Mouse (Mus musculus) midbrain, embryonic 14.5 days (tissue): ENCODE data around the gene Sept10. TPM values are rescaled to one million over a fixed set of nuclear protein-coding genes. Genes with fewer than 3 reads are reported as not detected.
"Not testable (repeated sequence)": the region's sequence is repeated elsewhere in the genome, so short reads cannot be mapped to it uniquely, and the experiment has no call there.

Experiments
- ATAC-seq: fragments of 200-750 bp; cut with Nextera tagmentation; 2 replicates; pipeline ENCODE4 v1.8.0; 2017; ENCODE audit warnings: moderate number of reproducible peaks, moderate library complexity; ENCODE audit not compliant: low FRiP score, low TSS enrichment
- DNase-seq: peaks from one replicate; pipeline ENCODE4 v3.0.0-alpha.2; 2015
- H3K27ac ChIP-seq: fragments of 300-500 bp; sonication (generic); replicated peaks from 2 replicates; pipeline ENCODE4 v1.5.1; 2014; ENCODE audit warnings: mild to moderate bottlenecking, low read depth, low read length, moderate library complexity
- H3K27me3 ChIP-seq: fragments of 300-500 bp; sonication (generic); 2 replicates; pipeline ENCODE4 v1.6.1; 2014; ENCODE audit warnings: low read length, control low read depth, mixed read lengths; ENCODE audit not compliant: control insufficient read depth, insufficient read depth
- H3K36me3 ChIP-seq: fragments of 300-500 bp; sonication (generic); 2 replicates; pipeline ENCODE4 v1.6.1; 2014; ENCODE audit warnings: low read length, control low read depth; ENCODE audit not compliant: control insufficient read depth, insufficient read depth
- H3K4me1 ChIP-seq: fragments of 300-500 bp; sonication (generic); 2 replicates; pipeline ENCODE4 v1.6.1; 2014; ENCODE audit warnings: mild to moderate bottlenecking, antibody characterized with exemption, low read length, control low read depth; ENCODE audit not compliant: control insufficient read depth, insufficient read depth
- H3K4me2 ChIP-seq: fragments of 300-500 bp; sonication (generic); 2 replicates; pipeline ENCODE4 v1.6.1; 2014; ENCODE audit warnings: mild to moderate bottlenecking, low read length, moderate library complexity
- H3K4me3 ChIP-seq: fragments of 300-500 bp; sonication (generic); replicated peaks from 2 replicates; pipeline ENCODE4 v1.5.1; 2014; ENCODE audit warnings: low read depth, low read length
- H3K9ac ChIP-seq: fragments of 300-500 bp; sonication (generic); replicated peaks from 2 replicates; pipeline ENCODE4 v1.6.1; 2014; ENCODE audit warnings: mild to moderate bottlenecking, low read length, moderate library complexity
- H3K9me3 ChIP-seq: fragments of 300-500 bp; sonication (generic); 2 replicates; pipeline ENCODE4 v1.6.1; 2016; ENCODE audit warnings: low read length, control low read depth, mixed read lengths; ENCODE audit not compliant: control insufficient read depth
- WGBS: fragments of 180-500 bp; shearing (Covaris S2); extraction: QIAGEN DNeasy Blood & Tissue Kit; methylation state at CpG from one replicate; pipeline ENCODE4 v1.1.7; 2014; 5-methylcytosine and 5-hydroxymethylcytosine counted together
- polyA plus RNA-seq: library from polyadenylated mRNA; unstranded; fragments of >200 nt; fragmentation: Nextera tagmentation; extraction: Ambion mirVana; gene quantifications from 2 replicates; pipeline ENCODE4 v1.2.1, GENCODE M21; 2014

Gene Sept10
- polyA plus RNA-seq, 1 experiment from 2014 or later: 18.4 TPM

DNA sequence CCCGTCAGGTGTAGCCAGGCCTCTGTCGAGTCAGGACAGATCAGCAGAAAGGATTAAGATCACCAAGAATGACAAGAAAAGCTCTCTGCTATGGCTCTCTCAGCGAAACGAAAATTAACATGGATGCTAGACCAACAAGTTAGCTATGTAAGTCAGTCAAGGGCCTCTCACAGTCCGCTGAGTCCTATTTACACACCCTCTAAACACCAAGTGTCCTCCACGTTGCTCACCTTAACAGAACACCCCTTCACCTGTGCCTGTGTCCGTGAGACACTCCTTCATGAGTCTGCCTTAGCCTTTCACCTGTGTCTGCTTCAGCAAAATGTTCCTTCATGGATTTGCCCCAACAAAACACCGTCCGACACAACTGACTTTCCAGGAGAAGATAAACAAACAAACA lies 108.3 kb downstream of the Sept10 start:
- no peak for ATAC-seq
- 88% methylated on average over 9 of the region's 9 CpGs for WGBS
- no peaks in the 10 kb centered on the region for H3K27me3 ChIP-seq

DNA sequence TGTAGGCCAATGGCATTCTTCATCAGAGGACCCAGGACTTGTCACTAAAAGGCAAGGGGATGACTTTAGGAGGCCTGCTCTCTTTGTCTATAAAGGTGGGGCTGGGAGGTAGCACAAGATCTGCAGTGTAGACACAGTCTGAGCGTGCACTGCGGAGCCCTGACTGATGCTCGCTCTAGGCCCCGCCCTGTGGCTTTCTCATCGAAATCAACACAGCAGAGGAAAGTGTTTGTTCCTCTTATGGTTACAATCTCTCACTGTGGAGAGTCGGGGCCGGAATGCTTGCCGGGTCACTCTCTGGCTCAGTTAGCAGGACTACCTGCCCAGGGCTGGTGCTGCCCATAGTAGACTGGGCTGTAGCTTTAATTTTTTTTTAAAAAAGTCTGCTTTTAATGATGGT lies 108.9 kb downstream of the Sept10 start:
- no peak for ATAC-seq
- 93% methylated on average over 8 of the region's 8 CpGs for WGBS

More for the DNA sequence above, 108.3 kb downstream of the Sept10 start:
- Histone ChIP-seq H3K36me3 (no peaks in the 10 kb centered on the region), H3K4me3 (no peak overlapping the region), H3K9ac (no peak overlapping the region), H3K4me2 (no peak overlapping the region), H3K9me3 (no peaks in the 10 kb centered on the region), H3K27ac (no peak overlapping the region), H3K4me1 (no peaks in the 10 kb centered on the region)
- no peak for DNase-seq

DNA sequence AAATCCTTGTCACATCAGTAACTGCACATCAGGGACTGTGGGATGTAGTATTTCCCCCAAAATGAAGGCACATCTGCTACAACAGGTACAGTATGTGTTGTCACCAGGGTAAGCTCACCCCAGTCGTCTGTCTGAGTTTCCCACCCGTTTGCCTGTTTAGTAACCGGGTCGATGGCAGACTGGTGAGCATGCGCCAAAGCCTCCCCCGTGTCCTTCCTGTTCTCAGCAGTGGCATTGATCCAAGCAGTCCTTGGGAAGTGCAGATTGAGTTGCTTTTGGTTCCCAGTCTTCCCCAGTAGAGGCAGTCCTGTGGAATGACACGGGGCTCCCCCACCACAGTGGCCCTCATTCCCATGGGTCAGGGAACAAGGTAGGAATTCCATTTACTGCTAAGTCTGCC lies 111.3 kb downstream of the Sept10 start:
- H3K4me2 ChIP-seq: no peak overlapping the region
- 95% methylated on average over 7 of the region's 7 CpGs for WGBS
- H3K36me3 ChIP-seq: no peaks in the 10 kb centered on the region
- H3K9ac ChIP-seq: no peak overlapping the region
- no peaks in the 10 kb centered on the region for H3K9me3 ChIP-seq
- H3K27me3 ChIP-seq: no peaks in the 10 kb centered on the region
- no peak overlapping the region for H3K27ac ChIP-seq
- ATAC-seq (no peak), DNase-seq (no peak)
- no peak overlapping the region for H3K4me3 ChIP-seq
- H3K4me1 ChIP-seq: no peaks in the 10 kb centered on the region

More for the DNA sequence above, 108.9 kb downstream of the Sept10 start:
- Histone ChIP-seq H3K27me3 (no peaks in the 10 kb centered on the region), H3K4me3 (no peak overlapping the region), H3K36me3 (no peaks in the 10 kb centered on the region), H3K9me3 (no peaks in the 10 kb centered on the region), H3K27ac (no peak overlapping the region), H3K9ac (no peak overlapping the region), H3K4me2 (no peak overlapping the region), H3K4me1 (no peaks in the 10 kb centered on the region)
- no peak for DNase-seq

DNA sequence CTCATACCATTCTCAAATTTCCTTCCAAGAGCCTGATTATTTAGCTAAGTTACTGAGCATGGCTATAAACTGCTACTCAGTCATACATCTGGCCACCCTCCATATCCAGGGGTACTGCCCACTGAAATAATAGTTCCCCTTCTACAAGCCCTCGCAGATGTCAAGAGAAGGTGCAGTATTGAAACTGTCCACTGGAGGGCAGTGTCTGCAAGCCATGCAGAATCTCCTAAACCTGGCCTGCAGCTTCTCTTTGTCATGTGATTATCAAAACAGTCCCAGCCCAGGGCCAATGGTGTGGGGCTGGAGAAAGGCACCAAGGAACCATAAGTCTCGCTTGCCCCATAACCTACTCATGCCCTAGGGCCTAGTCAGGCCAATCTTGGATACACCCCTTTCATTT lies 112.6 kb downstream of the Sept10 start:
- Histone ChIP-seq H3K4me1 (no peaks in the 10 kb centered on the region), H3K27me3 (no peaks in the 10 kb centered on the region), H3K4me2 (no peak overlapping the region), H3K9me3 (no peaks in the 10 kb centered on the region), H3K4me3 (no peak overlapping the region), H3K27ac (no peak overlapping the region), H3K9ac (no peak overlapping the region), H3K36me3 (no peaks in the 10 kb centered on the region)
- WGBS: 48% methylated on average over 2 of the region's 2 CpGs
- no peak for ATAC-seq
- peak; percentile 79 for DNase-seq

DNA sequence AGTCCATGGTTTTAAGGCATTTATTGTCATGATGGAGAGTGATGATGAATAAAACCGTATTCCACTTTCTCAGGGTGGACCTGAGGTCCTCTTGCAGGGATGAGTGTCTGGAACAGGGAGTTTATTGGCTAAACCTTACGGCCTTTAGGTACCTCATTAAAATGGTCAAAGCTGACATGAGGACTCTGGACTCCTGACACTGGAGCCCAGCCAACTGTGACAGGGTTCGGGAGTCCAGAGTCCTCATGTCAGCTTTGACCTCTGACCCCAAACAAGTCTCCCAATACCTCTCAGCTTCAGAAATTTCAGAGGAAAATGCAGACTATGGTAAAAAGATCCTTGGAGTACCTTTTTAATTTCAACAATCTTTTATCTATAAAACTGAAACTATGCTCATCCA lies 115.0 kb downstream of the Sept10 start:
- DNase-seq (no peak), ATAC-seq (no peak)
- H3K4me2 ChIP-seq: no peak overlapping the region
- no peaks in the 10 kb centered on the region for H3K36me3 ChIP-seq
- no peak overlapping the region for H3K9ac ChIP-seq
- 69% methylated on average over 3 of the region's 3 CpGs for WGBS
- no peak overlapping the region for H3K4me3 ChIP-seq
- H3K27me3 ChIP-seq: no peaks in the 10 kb centered on the region
- H3K9me3 ChIP-seq: no peaks in the 10 kb centered on the region
- H3K27ac ChIP-seq: no peak overlapping the region
- no peaks in the 10 kb centered on the region for H3K4me1 ChIP-seq

DNA sequence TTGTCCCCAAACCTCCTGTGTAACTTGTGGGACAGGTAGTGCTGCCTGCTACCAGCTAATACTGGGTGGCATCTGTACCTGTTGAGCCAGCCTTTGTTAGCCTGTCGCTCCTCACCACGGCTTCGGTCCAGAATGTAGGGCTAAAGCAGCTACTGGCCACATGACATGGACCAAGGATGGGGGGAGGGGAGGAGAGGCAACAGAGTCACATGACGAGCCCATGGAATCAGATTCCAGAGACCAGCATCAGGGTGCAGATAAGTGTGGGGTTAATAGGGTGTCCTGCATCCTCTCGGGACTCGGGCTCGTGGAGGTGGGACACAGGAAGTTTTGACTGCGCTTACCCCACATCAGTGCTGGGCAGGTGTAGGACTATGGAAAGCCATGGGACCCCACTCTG lies 115.8 kb downstream of the Sept10 start:
- DNase-seq: no peak
- Histone ChIP-seq H3K9me3 (no peaks in the 10 kb centered on the region), H3K27ac (no peak overlapping the region), H3K36me3 (no peaks in the 10 kb centered on the region), H3K4me2 (no peak overlapping the region), H3K9ac (no peak overlapping the region), H3K27me3 (no peaks in the 10 kb centered on the region), H3K4me1 (no peaks in the 10 kb centered on the region), H3K4me3 (no peak overlapping the region)
- no peak for ATAC-seq
- WGBS: 88% methylated on average over 8 of the region's 8 CpGs

DNA sequence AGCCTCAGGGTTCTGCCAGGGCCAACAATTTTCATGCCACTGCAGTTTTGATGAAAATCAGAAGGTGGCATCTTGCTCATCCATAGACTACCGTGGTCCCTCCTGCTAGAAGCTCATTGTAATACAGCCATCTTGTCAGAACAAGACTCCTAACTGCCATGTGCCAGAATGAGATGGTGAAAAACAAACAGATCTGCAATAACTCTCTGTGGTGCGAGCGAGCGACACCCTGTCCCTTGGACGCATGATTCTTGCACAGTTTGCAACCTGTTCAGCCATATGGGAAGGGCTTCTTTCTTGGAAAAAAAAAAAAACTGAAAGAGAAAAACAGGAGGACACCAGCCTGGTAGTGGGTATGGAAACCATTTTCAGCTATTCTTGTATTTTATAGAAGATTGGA lies 117.0 kb downstream of the Sept10 start:
- no peak overlapping the region for H3K27ac ChIP-seq
- H3K4me3 ChIP-seq: no peak overlapping the region
- H3K36me3 ChIP-seq: no peaks in the 10 kb centered on the region
- no peak for ATAC-seq
- H3K4me2 ChIP-seq: no peak overlapping the region
- no peaks in the 10 kb centered on the region for H3K4me1 ChIP-seq
- H3K27me3 ChIP-seq: no peaks in the 10 kb centered on the region
- no peaks in the 10 kb centered on the region for H3K9me3 ChIP-seq
- DNase-seq: no peak
- no peak overlapping the region for H3K9ac ChIP-seq
- 92% methylated on average over 5 of the region's 5 CpGs for WGBS

DNA sequence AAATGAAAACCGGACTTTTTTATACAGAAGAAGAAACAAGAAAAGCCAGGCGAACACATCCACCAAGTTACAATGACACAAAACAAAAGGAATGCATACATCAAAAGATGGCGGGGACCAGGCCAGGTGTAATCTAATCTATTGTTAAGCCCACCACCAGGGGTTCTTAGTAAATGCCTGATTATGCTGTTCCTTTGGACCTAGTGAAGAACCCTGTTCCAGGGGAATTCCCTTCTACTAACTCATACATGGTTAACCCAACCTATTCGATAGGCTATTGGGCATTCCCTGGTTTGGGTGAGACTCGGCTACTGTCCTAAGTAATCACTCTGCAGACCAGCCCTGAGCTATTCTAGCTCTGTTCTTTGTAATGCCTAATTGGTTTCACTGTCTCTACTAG lies 118.6 kb downstream of the Sept10 start:
- not testable (repeated sequence) for H3K9ac ChIP-seq, H3K27ac ChIP-seq, H3K4me2 ChIP-seq, ATAC-seq, H3K4me1 ChIP-seq, DNase-seq, H3K27me3 ChIP-seq, H3K36me3 ChIP-seq, H3K9me3 ChIP-seq, H3K4me3 ChIP-seq
- WGBS: 89% methylated on average over 5 of the region's 5 CpGs

DNA sequence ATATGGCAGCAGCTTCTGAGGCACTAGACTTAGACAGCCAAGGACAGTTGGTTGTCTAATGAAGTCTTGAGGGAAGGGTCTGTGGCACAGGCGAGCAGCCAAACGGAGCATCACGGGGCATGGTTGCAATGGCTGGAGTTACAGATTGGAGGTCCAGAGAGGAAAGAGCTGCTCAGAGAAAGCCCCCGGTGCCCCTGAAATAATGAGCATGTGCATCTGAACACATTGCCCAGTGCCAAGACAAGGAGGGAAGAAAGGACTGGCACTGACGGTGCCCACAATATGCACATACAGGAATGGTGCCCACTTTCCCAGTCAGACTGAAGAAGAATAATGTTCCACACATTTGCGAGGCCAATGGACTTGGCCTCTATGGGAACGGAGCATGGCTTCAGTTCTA lies 129.7 kb downstream of the Sept10 start:
- WGBS: 81% methylated on average over 7 of the region's 7 CpGs
- ATAC-seq: no peak
- no peak overlapping the region for H3K27ac ChIP-seq

More for the DNA sequence above, 129.7 kb downstream of the Sept10 start:
- no peak for DNase-seq
- Histone ChIP-seq H3K9me3 (no peaks in the 10 kb centered on the region), H3K36me3 (no peaks in the 10 kb centered on the region), H3K9ac (no peak overlapping the region), H3K4me2 (no peak overlapping the region), H3K4me3 (no peak overlapping the region), H3K4me1 (peaks cover 46% of the 10 kb centered on the region), H3K27me3 (no peaks in the 10 kb centered on the region)
